Mouse (Mus musculus): ENCODE data around the gene Asgr1. TPM values are rescaled to one million over a fixed set of nuclear protein-coding genes. Genes with fewer than 3 reads are reported as not detected.

Gene Asgr1
- total and polyA plus RNA-seq, 3 experiments, result 0.31 TPM; not detected in 2

GRCm38 (mm10) chr11:70053156-70053555, 729 bp upstream of the Asgr1 start:
- TF ChIP-seq ELF1 (IDR thresholded peaks at IDR 0.05; ENCODE audit: low read depth, low read length), result no peak
- TF ChIP-seq EP300 (IDR thresholded peaks at IDR 0.05; ENCODE audit: low read depth in 1 of 2, low read length in 2 of 2), result no peak
- no peak for TF ChIP-seq POLR2AphosphoS5 (IDR thresholded peaks at IDR 0.05; ENCODE audit: borderline replicate concordance, low read depth, low read length)
- no peak for TF ChIP-seq MAX (IDR thresholded peaks at IDR 0.05; ENCODE audit: low read length)
- TF ChIP-seq BHLHE40 (IDR thresholded peaks at IDR 0.05; ENCODE audit: borderline replicate concordance, low read depth, low read length), result no peak
- no peak for TF ChIP-seq KAT2A (conservative IDR thresholded peaks at IDR 0.05; ENCODE audit: low read depth, low read length)
- TF ChIP-seq CTCF (IDR thresholded peaks at IDR 0.05 in 2 of 3, conservative IDR thresholded peaks at IDR 0.05 in 1 of 3; ENCODE audit: control insufficient read depth in 1 of 3, insufficient read depth in 1 of 3, low read depth in 2 of 3, low read length in 3 of 3, poor library complexity in 1 of 3, severe bottlenecking in 1 of 3), result no peak
- no peak for TF ChIP-seq UBTF (IDR thresholded peaks at IDR 0.05; ENCODE audit: borderline replicate concordance, insufficient read depth, low read depth, low read length)
- TF ChIP-seq MXI1 (IDR thresholded peaks at IDR 0.05; ENCODE audit: low read depth, low read length), result no peak
- TF ChIP-seq ZC3H11A (IDR thresholded peaks at IDR 0.05; ENCODE audit: low read depth, low read length), result no peak
- TF ChIP-seq USF1 (IDR thresholded peaks at IDR 0.05; ENCODE audit: low read depth, low read length), result no peak
- TF ChIP-seq NELFE (IDR thresholded peaks at IDR 0.05; ENCODE audit: low read depth, low read length), result no peak
- no peak for TF ChIP-seq ZKSCAN1 (IDR thresholded peaks at IDR 0.05; ENCODE audit: low read depth, low read length)
- TF ChIP-seq NRF1 (IDR thresholded peaks at IDR 0.05; ENCODE audit: insufficient read depth, low read depth, low read length, poor library complexity, severe bottlenecking), result no peak
- no peak for TF ChIP-seq ETS1 (IDR thresholded peaks at IDR 0.05; ENCODE audit: low read depth, low read length)
- TF ChIP-seq RCOR1 (IDR thresholded peaks at IDR 0.05; ENCODE audit: low read depth, low read length), result no peak
- TF ChIP-seq POLR2AphosphoS2 (IDR thresholded peaks at IDR 0.05; ENCODE audit: low read length), result no peak
- TF ChIP-seq ZMIZ1 (IDR thresholded peaks at IDR 0.05; ENCODE audit: low read depth, low read length), result no peak
- no peak for TF ChIP-seq USF2 (IDR thresholded peaks at IDR 0.05; ENCODE audit: borderline replicate concordance in 1 of 2, insufficient read depth in 1 of 2, low read depth in 1 of 2, low read length in 2 of 2)
- TF ChIP-seq CHD1 (IDR thresholded peaks at IDR 0.05; ENCODE audit: low read depth, low read length), result no peak
- H3K4me3 ChIP-seq (ENCODE audit: control insufficient read depth in 1 of 2, insufficient read depth in 1 of 2, low read depth in 2 of 2, low read length in 2 of 2), result no peak overlapping the region
- H3K36me3 ChIP-seq (ENCODE audit: control insufficient read depth in 1 of 2, insufficient read depth in 2 of 2, low read length in 2 of 2), result no peaks in the 10 kb centered on the region
- H3K9ac ChIP-seq (ENCODE audit: control insufficient read depth, low read depth, low read length, poor library complexity, severe bottlenecking), result no peak overlapping the region
- no peak overlapping the region for H3K27ac ChIP-seq (ENCODE audit: control insufficient read depth, low read depth, low read length)
- H3K27me3 ChIP-seq (ENCODE audit: control insufficient read depth in 1 of 2, insufficient read depth in 2 of 2, low read length in 2 of 2), result no peaks in the 10 kb centered on the region; a peak in 1 of 4 replicates
- H3K79me2 ChIP-seq (ENCODE audit: control insufficient read depth, insufficient read depth, low read length, poor library complexity), result no peaks in the 10 kb centered on the region
- DNase-seq (ENCODE audit: low read depth, low spot score), result no peak
- H3K9me3 ChIP-seq (replicated peaks; ENCODE audit: insufficient read depth, low read length), result no peaks in the 10 kb centered on the region
- no peaks in the 10 kb centered on the region for H3K4me1 ChIP-seq (ENCODE audit: control insufficient read depth in 1 of 2, insufficient read depth in 2 of 2, low read length in 2 of 2)
